Mouse (Mus musculus) heart, adult 2 months (tissue): ENCODE results near the gene Nr2f2.

ENCODE experiments used
- CTCF ChIP-seq: fragments of 200-600 bp; IDR thresholded peaks from 2 replicates; pipeline ENCODE4 v1.8.1; 2022; ENCODE audit warnings: antibody characterized with exemption, mild to moderate bottlenecking, moderate library complexity
- EP300 ChIP-seq: fragments of 200-500 bp; IDR thresholded peaks from 2 replicates; pipeline ENCODE4 v1.6.1; 2011; ENCODE audit warnings: low read depth, low read length, control low read depth; ENCODE audit not compliant: insufficient read depth
- POLR2A ChIP-seq: fragments of 200-500 bp; IDR thresholded peaks from 2 replicates; pipeline ENCODE4 v1.6.1; 2011; ENCODE audit warnings: mild to moderate bottlenecking, low read depth, low read length, control low read depth; ENCODE audit not compliant: insufficient read depth

GRCm38 (mm10) chr7:70350781-70351551 is 15.6 kb downstream of the Nr2f2 start:
- TF ChIP-seq POLR2A (peak; percentile 47; the same call in 1 of the 2 replicates), CTCF (no peak), EP300 (no peak)
